Mouse (Mus musculus) A20 (cell line): ENCODE measurements around the gene Npy4r.

Experiments
- DNase-seq: peaks from one replicate; pipeline ENCODE4 v3.0.0-alpha.2; 2011; ENCODE audit warnings: low read depth, low spot score

The Npy4r gene

DNA sequence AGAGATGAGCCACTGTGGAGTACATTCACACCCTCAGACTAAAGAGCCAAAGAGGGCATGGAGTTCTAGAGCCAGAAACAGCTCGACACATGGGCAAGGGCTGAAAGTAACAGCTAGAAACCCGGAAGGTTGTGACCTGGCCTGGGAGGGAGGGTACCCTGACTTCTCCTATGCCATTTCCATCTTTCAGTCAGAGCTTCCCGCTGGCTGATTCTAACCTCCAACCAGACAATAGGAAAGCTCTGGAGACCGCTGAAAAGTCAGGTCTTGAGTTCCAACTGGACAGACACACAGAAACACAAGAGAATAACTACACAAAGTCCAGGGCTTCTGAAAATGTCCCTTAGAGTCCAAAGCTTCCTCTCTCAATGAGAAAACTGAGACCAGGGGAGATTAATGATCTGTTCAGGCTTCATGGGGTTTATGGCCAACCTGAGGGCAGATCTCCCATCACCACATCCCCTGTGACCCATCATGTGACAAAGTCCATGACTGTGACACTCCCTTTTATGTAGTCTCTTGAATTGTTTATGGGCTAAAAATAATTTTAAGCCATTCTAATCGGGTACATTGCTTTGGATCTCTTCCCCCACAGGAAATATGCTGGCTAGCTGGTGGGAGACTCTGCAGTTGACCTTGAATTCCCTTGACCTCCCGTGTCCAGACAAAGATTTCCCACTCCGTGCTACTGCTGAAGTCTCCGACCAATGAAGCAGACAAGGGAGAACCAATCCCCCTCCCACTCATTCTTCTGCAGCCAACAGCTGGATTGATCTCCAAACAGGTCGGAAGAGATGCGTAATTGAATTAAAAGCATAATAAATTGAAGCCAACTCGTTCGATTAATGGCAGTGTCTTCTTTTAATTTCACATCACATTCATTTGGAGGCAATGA, 32.0 kb downstream of the Npy4r start:
- DNase-seq = no peak

DNA sequence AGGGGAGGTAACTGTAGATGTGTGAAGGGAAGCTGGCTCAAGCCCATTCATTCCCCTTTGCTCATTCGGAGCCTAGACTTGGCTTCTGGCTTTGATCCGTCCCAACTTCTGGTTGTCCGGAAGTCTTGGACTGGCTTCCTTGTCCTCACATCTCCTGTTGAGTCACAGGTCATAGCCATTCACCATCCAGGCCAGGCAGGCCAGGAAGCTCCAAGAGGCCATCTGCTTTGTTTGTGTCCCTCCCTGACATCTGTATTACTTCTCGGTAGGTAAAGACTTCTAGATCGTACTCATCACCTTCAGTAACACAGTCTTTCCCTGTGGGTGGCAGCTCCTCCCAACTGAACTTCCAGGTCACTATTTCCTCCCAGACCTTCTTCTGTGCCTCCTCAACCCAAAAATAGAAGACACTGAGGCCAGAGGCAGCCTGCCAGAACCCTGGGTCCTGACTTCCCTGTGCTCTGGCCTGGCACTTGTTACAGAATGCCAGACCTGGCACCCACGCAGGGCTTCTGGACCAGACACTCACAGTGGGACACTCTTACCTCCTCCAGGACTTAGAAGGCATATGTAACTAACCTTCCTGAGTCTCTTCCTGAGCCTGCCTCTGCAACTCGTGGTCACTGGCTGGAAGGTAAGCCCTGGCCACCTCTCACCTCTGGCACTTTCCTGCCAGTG, 33.1 kb downstream of the Npy4r start:
- no peak for DNase-seq

DNA sequence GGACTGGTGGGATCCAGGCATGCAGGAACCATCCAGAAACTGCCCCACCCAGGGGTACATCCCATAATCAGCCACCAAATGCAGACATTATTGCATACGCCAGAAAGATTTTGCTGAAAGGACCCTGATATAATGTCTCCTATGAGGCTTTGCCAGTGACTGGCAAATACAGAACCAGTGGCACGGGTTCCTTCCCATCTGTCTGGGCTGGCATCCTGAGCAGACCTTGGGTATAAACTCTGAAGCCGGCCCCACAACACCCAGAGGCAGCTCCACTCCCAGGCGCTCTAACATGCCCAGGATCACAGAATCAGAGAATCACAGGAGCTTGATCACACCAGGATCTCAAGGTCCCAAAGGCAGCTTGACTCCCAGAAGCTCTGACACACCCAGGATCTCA, 38.0 kb downstream of the Npy4r start:
- DNase-seq = no peak

DNA sequence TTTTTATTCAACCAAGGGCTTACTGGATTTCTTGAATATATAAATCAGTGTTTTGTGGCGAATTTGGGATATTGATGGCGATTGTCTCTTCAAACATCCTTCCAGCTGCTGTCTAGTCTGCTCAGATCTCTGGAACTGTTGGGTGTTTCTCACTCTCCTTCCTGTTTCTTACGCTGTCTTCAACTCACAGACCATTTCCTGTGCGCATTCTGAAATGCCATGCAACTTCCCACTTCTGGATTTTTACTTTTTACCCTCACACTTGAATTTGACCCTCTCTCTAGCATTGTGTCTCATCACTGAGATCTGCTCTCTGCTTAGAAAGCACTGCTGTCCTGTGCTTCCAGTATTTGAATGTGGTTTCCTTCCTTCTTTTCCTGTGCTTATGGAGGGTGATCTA, 44.7 kb downstream of the Npy4r start:
- no peak for DNase-seq

DNA sequence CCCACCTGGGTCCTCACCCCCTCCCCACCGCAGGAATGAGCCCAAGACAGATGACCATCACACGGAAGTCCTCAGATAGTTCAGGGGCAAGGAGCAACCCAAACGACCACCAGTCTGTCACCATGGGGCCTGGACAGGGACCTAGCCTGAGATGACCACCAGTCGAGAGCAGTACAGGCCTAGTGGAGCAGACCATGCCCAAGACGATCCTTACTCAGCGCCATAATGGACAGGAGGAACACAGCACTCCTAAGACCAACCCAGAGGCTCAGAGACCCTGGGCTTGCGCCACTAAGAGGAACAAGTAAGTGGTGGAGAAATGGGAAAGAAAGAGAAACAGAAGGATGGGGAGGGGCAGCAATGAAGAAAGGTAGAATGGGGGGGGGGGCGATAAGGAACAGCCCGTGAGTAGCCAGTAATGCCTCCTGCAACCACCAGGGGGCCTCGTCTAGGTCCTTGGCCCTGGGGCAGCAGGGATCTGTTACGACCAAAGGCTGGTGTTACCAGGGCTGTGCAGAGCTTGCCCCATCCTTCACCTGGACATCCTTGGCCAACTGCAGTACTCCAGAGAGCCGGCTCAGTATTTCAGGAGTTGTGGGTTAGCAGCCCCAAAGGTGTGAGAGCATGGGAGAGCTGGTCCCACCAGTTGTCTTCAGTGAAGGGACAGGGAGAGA, 45.8 kb downstream of the Npy4r start:
- DNase-seq = peak; percentile 51

DNA sequence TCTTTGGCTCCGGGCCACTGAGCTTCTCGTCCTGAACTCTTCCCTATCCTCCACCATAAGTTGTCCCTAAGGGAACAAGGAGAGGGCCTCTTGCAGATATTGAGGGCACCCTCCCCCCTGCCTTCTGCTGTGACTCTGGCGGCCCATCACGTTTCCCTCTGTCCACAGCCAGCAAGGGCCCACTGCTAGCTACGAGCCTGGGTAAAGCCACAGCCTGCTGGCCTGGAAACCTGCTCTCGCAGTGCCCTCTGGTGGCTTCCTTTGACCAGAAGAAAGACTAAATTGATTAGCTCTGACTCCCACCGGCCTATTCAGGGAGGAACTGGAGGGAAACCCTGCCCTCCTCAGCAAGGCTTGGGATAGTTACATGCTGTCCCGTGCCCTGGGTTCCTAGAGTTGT, 47.4 kb downstream of the Npy4r start:
- peak; percentile 48 for DNase-seq

DNA sequence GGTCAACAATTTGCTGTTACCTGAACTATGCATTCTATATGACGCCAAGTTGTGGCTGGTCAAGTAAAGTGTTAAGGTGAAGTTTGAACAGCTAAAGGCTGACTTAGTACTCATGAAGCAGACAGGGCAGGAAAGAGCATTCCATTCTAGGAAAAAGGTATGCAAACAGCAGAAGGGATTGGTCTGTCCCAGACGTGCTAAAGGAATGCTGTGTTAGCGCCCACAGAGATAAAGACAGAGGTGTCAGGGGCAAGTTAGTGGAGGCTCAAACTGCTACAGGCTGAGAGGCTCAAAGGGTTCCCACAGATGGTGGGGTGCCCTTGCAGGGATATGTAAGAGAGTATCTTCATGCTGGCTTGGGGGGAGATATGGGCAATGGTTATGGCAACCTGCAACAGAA, 48.4 kb downstream of the Npy4r start:
- DNase-seq = no peak

DNA sequence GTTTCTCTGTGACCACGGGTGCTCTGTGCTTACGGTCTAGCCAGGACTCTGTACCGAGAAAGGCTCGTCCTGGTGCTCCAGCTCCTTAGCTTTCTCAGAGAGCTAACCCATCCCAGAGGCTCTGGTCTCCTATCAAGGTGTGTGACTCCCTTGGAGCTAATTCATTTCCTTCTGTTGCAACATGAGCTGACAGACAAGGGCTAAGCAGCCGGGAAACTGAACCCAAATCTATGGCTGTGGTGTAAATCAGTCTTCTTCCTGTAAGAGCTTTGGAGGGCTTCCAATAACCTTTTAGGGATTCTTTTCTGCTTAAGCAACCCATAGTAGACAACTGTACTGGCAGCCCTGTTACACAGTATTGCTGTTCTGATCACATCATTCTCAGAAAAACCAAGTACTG, 49.7 kb downstream of the Npy4r start, which contains the start of gene A630023A22Rik:
Gene A630023A22Rik, minus strand, starts transcription at position 154 of the 400 bp plus-strand sequence.
- DNase-seq = no peak

DNA sequence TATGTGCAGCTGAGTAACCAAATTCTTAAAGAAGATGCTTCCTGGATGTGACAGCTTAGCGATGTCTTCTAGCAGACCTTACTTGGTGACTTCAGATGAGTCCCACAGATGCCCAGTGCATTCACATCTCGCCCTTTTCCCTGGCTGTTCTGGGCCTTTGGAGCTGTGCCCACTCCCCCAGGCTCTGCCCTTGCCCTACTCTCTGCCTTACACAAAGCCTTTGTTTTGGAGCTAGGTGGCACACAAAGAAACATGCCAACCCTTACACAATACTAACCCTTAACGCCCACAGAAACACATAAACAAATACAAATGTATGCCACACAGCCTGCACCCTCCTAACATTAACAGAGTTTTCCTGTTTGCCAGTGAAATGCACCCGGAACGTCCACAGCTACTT, 56.1 kb downstream of the Npy4r start:
- no peak for DNase-seq
